Mouse (Mus musculus) neural tube, embryonic 14.5 days (tissue): ENCODE measurements around the gene Krtap31-2. TPM values are rescaled to one million over a fixed set of nuclear protein-coding genes. Genes with fewer than 3 reads are reported as not detected.

ENCODE experiments used
- ATAC-seq: fragments of 200-750 bp; cut with Nextera tagmentation; 2 replicates; pipeline ENCODE4 v1.8.0; 2017; ENCODE audit warnings: low read depth, mild to moderate bottlenecking, moderate TSS enrichment, moderate library complexity
- H3K27ac ChIP-seq: fragments of 300-500 bp; sonication (generic); 2 replicates; pipeline ENCODE4 v1.5.1; 2014; ENCODE audit warnings: low read depth, mild to moderate bottlenecking, control low read depth, low read length, moderate library complexity, mixed read lengths
- H3K27me3 ChIP-seq: fragments of 300-500 bp; sonication (generic); 2 replicates; pipeline ENCODE4 v1.6.1; 2014; ENCODE audit warnings: low read length; ENCODE audit not compliant: control insufficient read depth, insufficient read depth
- H3K36me3 ChIP-seq: fragments of 300-500 bp; sonication (generic); 2 replicates; pipeline ENCODE4 v1.6.1; 2014; ENCODE audit warnings: low read length, mixed read lengths; ENCODE audit not compliant: control insufficient read depth, insufficient read depth
- H3K4me1 ChIP-seq: fragments of 300-500 bp; sonication (generic); 2 replicates; pipeline ENCODE4 v1.6.1; 2014; ENCODE audit warnings: low read length; ENCODE audit not compliant: control insufficient read depth, insufficient read depth
- H3K4me2 ChIP-seq: fragments of 300-500 bp; sonication (generic); 2 replicates; pipeline ENCODE4 v1.6.1; 2014; ENCODE audit warnings: mild to moderate bottlenecking, low read depth, low read length, control low read depth
- H3K4me3 ChIP-seq: fragments of 300-500 bp; sonication (generic); 2 replicates; pipeline ENCODE4 v1.5.1; 2014; ENCODE audit warnings: low read depth, low read length, control low read depth, mixed read lengths
- H3K9ac ChIP-seq: fragments of 300-500 bp; sonication (generic); replicated peaks from 2 replicates; pipeline ENCODE4 v1.6.1; 2014; ENCODE audit warnings: low read depth, mild to moderate bottlenecking, control low read depth, low read length, mixed read lengths
- H3K9me3 ChIP-seq: fragments of 300-500 bp; sonication (generic); 2 replicates; pipeline ENCODE4 v1.6.1; 2016; ENCODE audit warnings: low read length; ENCODE audit not compliant: control insufficient read depth
- WGBS: fragments of 180-500 bp; shearing (Covaris S2); extraction: QIAGEN DNeasy Blood & Tissue Kit; methylation state at CpG from one replicate; pipeline ENCODE4 v1.1.7; 2014; 5-methylcytosine and 5-hydroxymethylcytosine counted together
- polyA plus RNA-seq: library from polyadenylated mRNA; unstranded; fragments of >200 nt; fragmentation: Nextera tagmentation; extraction: Ambion mirVana; gene quantifications from 2 replicates; pipeline ENCODE4 v1.2.1, GENCODE M21; 2014

Krtap31-2 gene
- polyA plus RNA-seq, 1 experiment from 2014 or later: not detected

DNA sequence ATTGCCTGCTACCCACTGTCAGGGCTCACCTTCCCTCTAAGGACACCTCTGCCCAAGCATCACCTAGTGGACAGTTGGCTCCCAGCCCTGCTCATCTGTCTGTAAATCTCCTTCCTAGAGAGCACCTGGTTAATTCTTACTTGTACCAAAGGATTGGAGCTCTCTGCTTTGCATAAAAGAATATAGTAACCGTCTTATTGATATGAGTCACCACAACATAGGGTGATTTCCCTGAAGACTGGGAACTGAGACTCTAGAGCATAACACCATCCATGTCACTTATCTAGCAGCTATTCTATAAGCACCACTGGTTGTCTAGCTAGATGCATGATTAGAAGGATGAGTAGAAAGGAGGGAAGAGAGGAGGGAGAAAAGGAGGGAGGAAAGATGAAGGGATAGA lies 47.4 kb downstream of the Krtap31-2 start:
- Histone ChIP-seq H3K27me3 (no peaks in the 10 kb centered on the region), H3K9me3 (no peaks in the 10 kb centered on the region), H3K27ac (no peak overlapping the region), H3K4me2 (no peak overlapping the region), H3K36me3 (no peaks in the 10 kb centered on the region), H3K4me3 (no peak overlapping the region), H3K4me1 (no peaks in the 10 kb centered on the region), H3K9ac (no peak overlapping the region)
- 93% methylated on average over 1 of the region's 1 CpGs for whole genome bisulfite sequencing
- ATAC-seq: no peak

DNA sequence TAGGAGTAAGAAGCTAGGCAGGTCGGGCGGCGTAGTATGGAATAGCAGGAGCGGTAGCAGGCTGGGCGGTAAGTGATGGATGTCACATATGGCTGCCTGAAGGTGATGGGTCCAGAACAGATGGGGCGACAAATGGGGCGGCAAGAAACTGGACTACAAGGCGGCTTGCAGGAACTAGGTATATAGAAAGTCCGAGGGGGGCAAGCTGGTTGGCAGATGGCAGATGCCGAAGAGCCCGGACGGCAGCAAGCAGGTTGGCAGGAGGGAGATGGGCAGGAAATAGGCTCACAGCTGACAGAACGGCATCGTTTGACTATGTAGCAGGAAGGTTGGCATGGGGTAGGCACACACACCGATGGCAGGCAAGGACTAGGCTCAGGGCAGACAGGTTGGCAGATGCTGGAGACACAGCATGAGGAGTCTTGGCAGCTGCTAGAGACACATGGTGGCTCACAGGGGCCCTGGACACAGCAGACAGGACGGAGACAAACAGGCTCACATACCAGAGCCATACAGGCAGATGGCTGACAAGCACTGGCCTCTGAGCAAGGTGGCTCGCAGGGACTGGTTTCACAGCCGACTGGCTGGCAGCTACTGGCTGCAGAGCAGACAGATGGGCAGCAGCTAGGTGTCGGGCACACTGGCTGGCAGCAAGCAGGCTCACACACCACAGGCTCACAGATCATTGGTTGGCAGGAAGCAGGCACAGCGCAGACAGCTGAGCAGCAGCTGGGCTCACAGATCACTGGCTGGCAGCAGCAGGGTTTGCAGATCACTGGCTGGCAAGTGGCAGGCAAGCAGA lies 49.4 kb downstream of the Krtap31-2 start:
- no peak overlapping the region for H3K4me2 ChIP-seq
- no peaks in the 10 kb centered on the region for H3K9me3 ChIP-seq
- no peak overlapping the region for H3K9ac ChIP-seq
- WGBS: 73% methylated on average over 20 of the region's 20 CpGs
- no peak overlapping the region for H3K4me3 ChIP-seq
- H3K4me1 ChIP-seq: no peaks in the 10 kb centered on the region
- no peaks in the 10 kb centered on the region for H3K27me3 ChIP-seq
- H3K36me3 ChIP-seq: no peaks in the 10 kb centered on the region
- H3K27ac ChIP-seq: peak overlapping the region; percentile 48
- ATAC-seq: peak; percentile 93

- WGBS: 76% methylated on average over 8 of the region's 8 CpGs
- peak; percentile 9; the same call in 1 of the 2 replicates for ATAC-seq
- Histone ChIP-seq H3K4me1 (no peaks in the 10 kb centered on the region), H3K27ac (peak within 1 kb of the TSS; percentile 48), H3K4me3 (no peak within 1 kb of the TSS), H3K9me3 (no peaks in the 10 kb centered on the region), H3K36me3 (no peaks in the 10 kb centered on the region), H3K9ac (no peak within 1 kb of the TSS), H3K4me2 (no peak within 1 kb of the TSS), H3K27me3 (no peaks in the 10 kb centered on the region)
Observed at GRCm38 (mm10) chr11:99986180-99986647, 50.1 kb downstream of the Krtap31-2 start, which contains the start of gene Krtap16-1. Gene Krtap16-1, minus strand, starts transcription at chr11:99986597.

Other genes starting within 250 kb of the Krtap31-2 start
- not detected in 2 replicates for gene Gm14190, start 245.6 kb upstream of the Krtap31-2 start, polyA plus RNA-seq
- gene Gm14180, start 202.0 kb upstream of the Krtap31-2 start, polyA plus RNA-seq: not detected in 2 replicates
- gene Gm11595, start 163.4 kb upstream of the Krtap31-2 start, polyA plus RNA-seq: not detected in 2 replicates
- gene Krtap4-8, start 155.6 kb upstream of the Krtap31-2 start, polyA plus RNA-seq: not detected in 2 replicates
- not detected in 2 replicates for gene Krtap4-9, start 151.1 kb upstream of the Krtap31-2 start, polyA plus RNA-seq
- not detected in 2 replicates for gene Gm11596, start 142.8 kb upstream of the Krtap31-2 start, polyA plus RNA-seq
- not detected in 2 replicates for gene Gm11569, start 137.4 kb upstream of the Krtap31-2 start, polyA plus RNA-seq
- not detected in 2 replicates for gene Gm11554, start 131.8 kb upstream of the Krtap31-2 start, polyA plus RNA-seq
- gene Krtap4-13, start 126.4 kb upstream of the Krtap31-2 start, polyA plus RNA-seq: not detected in 2 replicates
- not detected in 2 replicates for gene Gm11564, start 120.6 kb upstream of the Krtap31-2 start, polyA plus RNA-seq
- gene 2300003K06Rik, start 98.2 kb upstream of the Krtap31-2 start, polyA plus RNA-seq: not detected in 2 replicates
- not detected in 2 replicates for gene Krtap4-16, start 84.7 kb upstream of the Krtap31-2 start, polyA plus RNA-seq
- gene Gm11568, start 78.4 kb upstream of the Krtap31-2 start, polyA plus RNA-seq: not detected in 2 replicates
- gene Gm11559, start 71.8 kb upstream of the Krtap31-2 start, polyA plus RNA-seq: not detected in 2 replicates
- gene Krtap9-1, start 62.9 kb upstream of the Krtap31-2 start, polyA plus RNA-seq: not detected in 2 replicates
- not detected in 2 replicates for gene Gm11567, start 57.1 kb upstream of the Krtap31-2 start, polyA plus RNA-seq
- not detected in 2 replicates for gene Krtap31-1, start 28.4 kb upstream of the Krtap31-2 start, polyA plus RNA-seq
- not detected in 2 replicates for gene Gm11565, start 21.5 kb upstream of the Krtap31-2 start, polyA plus RNA-seq
- not detected in 2 replicates for gene Krtap9-5, start 12.2 kb downstream of the Krtap31-2 start, polyA plus RNA-seq
- not detected in 2 replicates for gene Krtap29-1, start 42.8 kb downstream of the Krtap31-2 start, polyA plus RNA-seq
- gene Krtap16-1, start 50.3 kb downstream of the Krtap31-2 start, polyA plus RNA-seq: 0.24 TPM in 1 of 2 replicates, not detected in the other
- gene Krtap17-1, start 57.7 kb downstream of the Krtap31-2 start, polyA plus RNA-seq: 0.56 and 0.86 TPM in 2 replicates
- gene Krt33a, start 79.9 kb downstream of the Krtap31-2 start, polyA plus RNA-seq: not detected in 2 replicates
- gene Krt33b, start 93.6 kb downstream of the Krtap31-2 start, polyA plus RNA-seq: not detected in 2 replicates
- not detected in 2 replicates for gene Krt34, start 105.3 kb downstream of the Krtap31-2 start, polyA plus RNA-seq
- gene Krt31, start 114.3 kb downstream of the Krtap31-2 start, polyA plus RNA-seq: not detected in 2 replicates
- gene Krt32, start 151.9 kb downstream of the Krtap31-2 start, polyA plus RNA-seq: not detected in 2 replicates
- gene Krt35, start 159.9 kb downstream of the Krtap31-2 start, polyA plus RNA-seq: not detected in 2 replicates
- not detected in 2 replicates for gene Krt36, start 169.3 kb downstream of the Krtap31-2 start, polyA plus RNA-seq
- gene Krt13, start 185.3 kb downstream of the Krtap31-2 start, polyA plus RNA-seq: not detected in 2 replicates
- not detected in 2 replicates for gene Krt15, start 199.6 kb downstream of the Krtap31-2 start, polyA plus RNA-seq
- gene Krt19, start 212.4 kb downstream of the Krtap31-2 start, polyA plus RNA-seq: 0.46 and 0.51 TPM in 2 replicates